Mouse (Mus musculus): ENCODE data around the gene Erp29. TPM values are rescaled to one million over a fixed set of nuclear protein-coding genes. Genes with fewer than 3 reads are reported as not detected.
A peak's percentile ranks its signal among the peaks of the same experiment; 100 is the strongest.
"Not testable (repeated sequence)": the region's sequence is repeated elsewhere in the genome, so short reads cannot be mapped to it uniquely, and the experiment has no call there.

Gene Erp29
- polyA plus RNA-seq (2015; fragmentation: Nextera tagmentation; extraction: Ambion mirVana), result 110 and 140 TPM in 2 replicates

GRCm38 (mm10) chr5:121452026-121452869, at the start of gene Erp29:
Gene Erp29 (minus strand): TSS chr5:121452506.
- peak within 1 kb of the TSS; percentile 97 for H3K27ac ChIP-seq
- WGBS, result under 1% methylated on average over 97 of the region's 97 CpGs

GRCm38 (mm10) chr5:121501424-121501996, 49.2 kb upstream of the Erp29 start:
- WGBS, result 58% methylated on average over 11 of the region's 17 CpGs
- H3K36me3 ChIP-seq, result not testable (repeated sequence)

More at GRCm38 (mm10) chr5:121452026-121452869, at the start of gene Erp29:
- Histone ChIP-seq H3K4me3 (peak within 1 kb of the TSS; percentile 87), H3K9ac (peak within 1 kb of the TSS; percentile 93), H3K4me1 (replicated peaks) (peaks cover 35% of the 10 kb centered on the region), H3K4me2 (peak within 1 kb of the TSS; percentile 81), H3K9me3 (replicated peaks) (no peaks in the 10 kb centered on the region), H3K36me3 (peaks cover 21% of the 10 kb centered on the region), H3K27me3 (no peaks in the 10 kb centered on the region)
- peak; percentile 90 for ATAC-seq (replicated peaks; ENCODE audit: insufficient number of reproducible peaks, insufficient read depth, low FRiP score, low read depth)

GRCm38 (mm10) chr5:121500719-121501118, 48.4 kb upstream of the Erp29 start:
- ATAC-seq (replicated peaks; ENCODE audit: insufficient number of reproducible peaks, insufficient read depth, low FRiP score, low read depth), result no peak

More at GRCm38 (mm10) chr5:121501424-121501996, 49.2 kb upstream of the Erp29 start:
- not testable (repeated sequence) for H3K4me1 ChIP-seq (replicated peaks); H3K9me3 ChIP-seq (replicated peaks); H3K9ac ChIP-seq; H3K27ac ChIP-seq; H3K27me3 ChIP-seq; H3K4me3 ChIP-seq; ATAC-seq (replicated peaks; ENCODE audit: insufficient number of reproducible peaks, insufficient read depth, low FRiP score, low read depth); H3K4me2 ChIP-seq

DNA sequence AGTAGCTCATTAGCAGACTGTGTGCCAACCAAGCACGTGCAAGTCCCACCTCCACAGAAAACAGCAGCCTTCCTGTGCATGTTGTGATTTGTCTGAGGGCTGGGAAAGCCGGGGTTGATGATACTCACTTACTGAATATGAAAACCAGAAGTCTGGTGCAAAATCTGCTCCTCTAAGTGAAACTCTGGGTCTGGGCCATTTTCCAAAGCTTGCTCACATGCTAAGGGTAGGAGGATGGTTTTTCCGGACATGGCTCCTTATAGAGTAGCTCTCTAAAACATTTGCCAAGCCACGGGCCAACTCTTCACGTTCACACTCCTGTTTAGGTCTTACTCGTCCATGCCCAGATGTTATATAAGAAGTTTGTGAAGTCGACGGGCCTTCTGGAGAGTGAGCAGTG, 41.0 kb upstream of the Erp29 start:
- no peak overlapping the region for H3K27ac ChIP-seq
- 64% methylated on average over 8 of the region's 8 CpGs for WGBS
- no peak for ATAC-seq (replicated peaks; ENCODE audit: insufficient number of reproducible peaks, insufficient read depth, low FRiP score, low read depth)

More at GRCm38 (mm10) chr5:121500719-121501118, 48.4 kb upstream of the Erp29 start:
- no peaks in the 10 kb centered on the region for H3K4me1 ChIP-seq (replicated peaks)
- no peak overlapping the region for H3K4me3 ChIP-seq
- no peak overlapping the region for H3K9ac ChIP-seq
- H3K27me3 ChIP-seq, result no peaks in the 10 kb centered on the region
- no peaks in the 10 kb centered on the region for H3K9me3 ChIP-seq (replicated peaks)
- H3K4me2 ChIP-seq, result no peak overlapping the region
- H3K36me3 ChIP-seq, result no peaks in the 10 kb centered on the region
- H3K27ac ChIP-seq, result no peak overlapping the region
- WGBS, result 65% methylated on average over 7 of the region's 7 CpGs

DNA sequence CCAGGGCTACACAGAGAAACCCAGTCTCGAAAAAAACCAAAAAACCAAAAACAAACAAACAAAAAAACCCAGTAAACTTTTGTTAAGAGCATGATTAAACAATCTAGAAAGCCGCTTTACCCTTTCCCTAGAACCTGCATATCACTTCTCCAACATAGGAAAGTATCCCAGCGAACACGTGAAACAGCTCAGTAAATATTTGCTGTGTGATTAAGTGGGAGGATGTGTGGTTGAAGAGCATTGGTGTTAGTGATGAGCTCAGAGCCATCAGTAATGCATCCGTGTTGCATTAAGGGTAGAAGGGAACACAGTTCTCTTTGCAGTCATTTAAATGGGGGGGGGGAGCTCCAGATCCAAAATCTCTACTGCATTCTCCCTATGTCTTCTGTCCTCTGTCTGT, 32.5 kb upstream of the Erp29 start:
- H3K9ac ChIP-seq, result no peak overlapping the region
- 73% methylated on average over 5 of the region's 5 CpGs for WGBS
- no peak for ATAC-seq (replicated peaks; ENCODE audit: insufficient number of reproducible peaks, insufficient read depth, low FRiP score, low read depth)
- no peak overlapping the region for H3K4me2 ChIP-seq
- H3K4me1 ChIP-seq (replicated peaks), result no peaks in the 10 kb centered on the region
- no peak overlapping the region for H3K27ac ChIP-seq
- H3K9me3 ChIP-seq (replicated peaks), result no peaks in the 10 kb centered on the region
- H3K27me3 ChIP-seq, result no peaks in the 10 kb centered on the region
- no peaks in the 10 kb centered on the region for H3K36me3 ChIP-seq
- H3K4me3 ChIP-seq, result no peak overlapping the region

More for the DNA sequence above, 41.0 kb upstream of the Erp29 start:
- Histone ChIP-seq H3K9me3 (replicated peaks) (no peaks in the 10 kb centered on the region), H3K4me3 (no peak overlapping the region), H3K36me3 (no peaks in the 10 kb centered on the region), H3K4me2 (no peak overlapping the region), H3K9ac (no peak overlapping the region), H3K27me3 (no peaks in the 10 kb centered on the region), H3K4me1 (replicated peaks) (no peaks in the 10 kb centered on the region)

DNA sequence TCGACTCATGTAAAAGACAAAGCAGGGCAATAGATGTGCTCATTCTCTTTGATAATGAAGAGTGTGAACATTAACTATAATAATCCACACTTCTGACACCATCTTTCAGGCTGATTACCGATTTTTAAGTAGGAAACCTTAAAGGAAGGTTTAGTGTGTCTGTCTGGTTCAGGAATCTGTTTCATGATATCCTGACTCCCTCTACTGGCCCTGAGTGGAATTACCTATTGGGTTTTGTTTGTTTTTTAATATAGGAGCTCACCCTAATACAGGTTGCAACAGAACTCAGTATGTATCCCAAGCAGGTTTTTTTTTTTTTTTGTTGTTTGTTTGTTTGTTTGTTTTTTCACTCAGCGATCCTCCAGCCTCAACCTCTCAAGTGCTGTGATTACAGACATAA, 25.4 kb upstream of the Erp29 start:
- Histone ChIP-seq H3K4me3 (no peak overlapping the region), H3K9me3 (replicated peaks) (no peaks in the 10 kb centered on the region), H3K27ac (no peak overlapping the region), H3K4me2 (no peak overlapping the region), H3K36me3 (no peaks in the 10 kb centered on the region), H3K27me3 (no peaks in the 10 kb centered on the region), H3K4me1 (replicated peaks) (no peaks in the 10 kb centered on the region), H3K9ac (no peak overlapping the region)
- WGBS, result 35% methylated on average over 3 of the region's 3 CpGs
- no peak for ATAC-seq (replicated peaks; ENCODE audit: insufficient number of reproducible peaks, insufficient read depth, low FRiP score, low read depth)

DNA sequence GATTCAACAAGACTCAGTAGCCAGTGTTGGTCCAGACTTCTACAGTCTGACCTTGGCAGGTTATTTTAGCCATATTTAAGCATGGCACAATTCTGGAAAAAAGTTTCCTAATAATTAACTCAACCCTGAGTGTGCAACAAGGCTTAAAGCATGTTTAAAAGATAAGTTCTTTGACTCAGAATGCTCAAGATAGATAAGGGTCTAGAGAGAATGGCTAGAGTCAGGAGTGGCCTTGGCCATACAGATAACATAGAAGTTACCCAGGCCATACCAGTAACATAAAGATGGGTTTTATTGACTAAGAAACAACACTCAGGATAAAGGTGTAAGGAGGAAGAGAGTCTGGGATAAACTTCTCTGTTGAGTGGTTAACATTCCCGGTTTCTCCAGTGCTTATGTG, 23.7 kb upstream of the Erp29 start:
- H3K4me2 ChIP-seq, result no peak overlapping the region
- H3K4me1 ChIP-seq (replicated peaks), result no peaks in the 10 kb centered on the region
- WGBS, result 71% methylated on average over 1 of the region's 1 CpGs
- no peaks in the 10 kb centered on the region for H3K36me3 ChIP-seq
- H3K9ac ChIP-seq, result no peak overlapping the region
- ATAC-seq (replicated peaks; ENCODE audit: insufficient number of reproducible peaks, insufficient read depth, low FRiP score, low read depth), result no peak
- no peaks in the 10 kb centered on the region for H3K27me3 ChIP-seq
- no peaks in the 10 kb centered on the region for H3K9me3 ChIP-seq (replicated peaks)
- H3K27ac ChIP-seq, result no peak overlapping the region
- no peak overlapping the region for H3K4me3 ChIP-seq

- H3K27ac ChIP-seq, result no peak overlapping the region
- 71% methylated on average over 7 of the region's 7 CpGs for WGBS
- no peaks in the 10 kb centered on the region for H3K9me3 ChIP-seq (replicated peaks)
- no peak overlapping the region for H3K4me3 ChIP-seq
- no peak for ATAC-seq (replicated peaks; ENCODE audit: insufficient number of reproducible peaks, insufficient read depth, low FRiP score, low read depth)
- H3K36me3 ChIP-seq, result no peaks in the 10 kb centered on the region
- no peaks in the 10 kb centered on the region for H3K27me3 ChIP-seq
- no peak overlapping the region for H3K9ac ChIP-seq
- no peak overlapping the region for H3K4me2 ChIP-seq
- H3K4me1 ChIP-seq (replicated peaks), result no peaks in the 10 kb centered on the region
Observed at GRCm38 (mm10) chr5:121474610-121475009, 22.3 kb upstream of the Erp29 start.

- Histone ChIP-seq H3K36me3 (no peaks in the 10 kb centered on the region), H3K4me2 (no peak overlapping the region), H3K27ac (no peak overlapping the region), H3K9me3 (replicated peaks) (no peaks in the 10 kb centered on the region), H3K4me1 (replicated peaks) (no peaks in the 10 kb centered on the region), H3K9ac (no peak overlapping the region), H3K27me3 (no peaks in the 10 kb centered on the region), H3K4me3 (no peak overlapping the region)
- ATAC-seq (replicated peaks; ENCODE audit: insufficient number of reproducible peaks, insufficient read depth, low FRiP score, low read depth), result no peak
- WGBS, result 81% methylated on average over 2 of the region's 2 CpGs
Observed at GRCm38 (mm10) chr5:121472411-121472810, 20.1 kb upstream of the Erp29 start.

DNA sequence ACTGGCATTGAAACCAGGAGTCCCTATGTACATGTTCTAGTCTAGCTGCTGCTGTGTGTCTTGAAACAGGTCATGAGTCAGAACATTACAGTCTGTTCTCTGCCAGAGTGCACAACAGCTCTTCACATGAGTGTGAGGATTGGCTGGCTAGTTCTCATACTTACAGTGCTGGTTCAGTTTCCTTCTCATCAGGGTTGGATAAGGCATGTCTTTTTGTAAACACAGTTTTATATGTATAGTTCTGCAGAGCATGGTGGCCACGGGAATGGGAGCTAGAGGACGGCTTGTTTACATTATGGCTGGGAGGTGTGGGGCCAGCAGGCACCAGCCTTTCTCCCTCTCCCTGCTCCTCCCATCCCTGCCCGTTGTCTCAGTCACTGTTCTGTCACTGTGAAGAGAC, 17.3 kb upstream of the Erp29 start:
- no peaks in the 10 kb centered on the region for H3K27me3 ChIP-seq
- no peak for ATAC-seq (replicated peaks; ENCODE audit: insufficient number of reproducible peaks, insufficient read depth, low FRiP score, low read depth)
- no peak overlapping the region for H3K4me2 ChIP-seq
- no peak overlapping the region for H3K4me3 ChIP-seq
- WGBS, result 20% methylated on average over 3 of the region's 3 CpGs
- no peak overlapping the region for H3K27ac ChIP-seq
- no peaks in the 10 kb centered on the region for H3K36me3 ChIP-seq
- no peak overlapping the region for H3K9ac ChIP-seq
- no peaks in the 10 kb centered on the region for H3K4me1 ChIP-seq (replicated peaks)
- no peaks in the 10 kb centered on the region for H3K9me3 ChIP-seq (replicated peaks)

DNA sequence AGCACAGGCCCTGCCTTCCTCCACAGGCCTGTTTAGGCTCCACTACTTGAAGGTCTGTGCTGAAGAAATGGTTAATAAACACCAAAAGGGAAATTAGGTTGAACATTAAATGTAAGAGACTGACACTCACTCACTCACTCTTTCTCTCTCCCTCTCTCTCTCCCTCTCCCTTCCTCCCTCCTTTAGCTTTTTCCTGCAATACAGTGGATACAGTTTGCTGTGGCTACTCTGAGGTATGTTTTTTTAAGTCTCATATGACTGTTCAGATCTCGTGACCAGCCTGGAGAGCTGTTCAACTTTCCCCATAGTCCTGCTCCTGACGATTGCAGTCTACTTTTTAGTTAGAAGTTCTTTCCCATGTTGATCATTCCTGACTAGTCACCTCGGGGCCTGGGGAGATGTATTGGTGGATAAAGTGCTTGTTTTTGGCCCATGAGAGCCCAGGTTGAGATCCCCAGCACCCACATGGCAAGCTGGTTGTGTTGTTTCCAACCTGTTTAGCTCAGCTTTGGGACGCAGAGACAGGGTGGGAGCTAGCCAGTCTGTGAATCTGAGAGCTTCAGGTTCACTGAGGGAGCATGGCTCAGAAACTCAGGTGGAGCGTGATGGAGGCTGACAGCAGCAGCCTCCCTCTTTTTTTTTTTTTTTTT, 11.4 kb upstream of the Erp29 start:
- Histone ChIP-seq H3K36me3 (no peaks in the 10 kb centered on the region), H3K9ac (no peak overlapping the region), H3K4me1 (replicated peaks) (peaks cover 5% of the 10 kb centered on the region), H3K4me2 (no peak overlapping the region), H3K27ac (no peak overlapping the region), H3K27me3 (no peaks in the 10 kb centered on the region), H3K4me3 (no peak overlapping the region), H3K9me3 (replicated peaks) (no peaks in the 10 kb centered on the region)
- ATAC-seq (replicated peaks; ENCODE audit: insufficient number of reproducible peaks, insufficient read depth, low FRiP score, low read depth), result no peak
- 62% methylated on average over 5 of the region's 5 CpGs for WGBS

Data from heart, embryonic 15.5 days (tissue).